Mouse (Mus musculus) ES-CJ7 (cell line): ENCODE measurements around the gene Prelid3b.

Source experiments
- DNase-seq: peaks from one replicate; pipeline ENCODE4 v3.0.0; 2011; ENCODE audit warnings: low read depth, low spot score

Gene Prelid3b

GRCm38 (mm10) chr2:174428996-174429591, 43.8 kb downstream of the Prelid3b start:
- DNase-seq, result no peak

- no peak for DNase-seq
These were observed 44.6 kb downstream of the Prelid3b start for GRCm38 (mm10) chr2:174428076-174428835.

- no peak for DNase-seq
These were observed 46.0 kb downstream of the Prelid3b start for GRCm38 (mm10) chr2:174426856-174427255.

GRCm38 (mm10) chr2:174424301-174425085, 48.4 kb downstream of the Prelid3b start:
- DNase-seq, result no peak

GRCm38 (mm10) chr2:174421107-174421506, 51.8 kb downstream of the Prelid3b start:
- no peak for DNase-seq

- DNase-seq, result peak; percentile 92
These were observed 57.1 kb downstream of the Prelid3b start, which contains the start of gene Nelfcd for GRCm38 (mm10) chr2:174415731-174416310. Gene Nelfcd, plus strand, starts transcription at chr2:174415804.
